Mouse (Mus musculus) MEL-GATA-1-ER (cell line): ENCODE results near the gene Unc50.

Source experiments
- DNase-seq: peaks from one replicate; pipeline ENCODE4 v3.0.0-alpha.2; 2012; ENCODE audit warnings: low read depth; ENCODE audit errors: extremely low read depth

Unc50 gene

GRCm38 (mm10) chr1:37429366-37430296, at the start of gene Unc50, which contains the start of gene Coa5:
TSS of gene Unc50 (plus strand) at chr1:37430139.
TSS of gene Coa5 (minus strand) at chr1:37430103.
- DNase-seq = peak; percentile 92

GRCm38 (mm10) chr1:37380913-37381312, 49.0 kb upstream of the Unc50 start:
- no peak for DNase-seq

- DNase-seq = no peak
Measured at GRCm38 (mm10) chr1:37384304-37384703, 45.6 kb upstream of the Unc50 start.

- DNase-seq = no peak
Measured at GRCm38 (mm10) chr1:37386448-37386971, 43.4 kb upstream of the Unc50 start.

GRCm38 (mm10) chr1:37393174-37393573, 36.8 kb upstream of the Unc50 start:
- DNase-seq = no peak

GRCm38 (mm10) chr1:37396481-37396880, 33.5 kb upstream of the Unc50 start:
- no peak for DNase-seq

GRCm38 (mm10) chr1:37398961-37399360, 31.0 kb upstream of the Unc50 start:
- DNase-seq = no peak

- DNase-seq = no peak
Measured at GRCm38 (mm10) chr1:37399734-37400133, 30.2 kb upstream of the Unc50 start.

GRCm38 (mm10) chr1:37401687-37402086, 28.3 kb upstream of the Unc50 start:
- DNase-seq = peak; percentile 33

- no peak for DNase-seq
Measured at GRCm38 (mm10) chr1:37405137-37405536, 24.8 kb upstream of the Unc50 start.

GRCm38 (mm10) chr1:37407228-37407627, 22.7 kb upstream of the Unc50 start:
- no peak for DNase-seq

- no peak for DNase-seq
Measured at GRCm38 (mm10) chr1:37408059-37408458, 21.9 kb upstream of the Unc50 start.

GRCm38 (mm10) chr1:37408678-37409077, 21.3 kb upstream of the Unc50 start:
- no peak for DNase-seq

- no peak for DNase-seq
Measured at GRCm38 (mm10) chr1:37409647-37410046, 20.3 kb upstream of the Unc50 start.

GRCm38 (mm10) chr1:37415394-37415793, 14.5 kb upstream of the Unc50 start:
- no peak for DNase-seq

GRCm38 (mm10) chr1:37419420-37419819, 10.5 kb upstream of the Unc50 start:
- DNase-seq = peak; percentile 29

GRCm38 (mm10) chr1:37427144-37427875, 2.6 kb upstream of the Unc50 start:
- DNase-seq = peak; percentile 44

GRCm38 (mm10) chr1:37428911-37429310, 1.0 kb upstream of the Unc50 start:
- DNase-seq = peak; percentile 19

GRCm38 (mm10) chr1:37430297-37430840, 430 bp downstream of the Unc50 start:
- DNase-seq = peak; percentile 20

- DNase-seq = no peak
Measured at GRCm38 (mm10) chr1:37436419-37436818, 6.5 kb downstream of the Unc50 start.
